Mouse (Mus musculus) heart, embryonic 12.5 days (tissue): ENCODE measurements at regions not wholly inside any gene's neighbourhood (a gene's known extent, or its start where the extent isn't known, plus 50 kb on each side); places are given as distances from the start of the nearest gene placed in this dataset.

Source experiments
- ATAC-seq: fragments of 200-750 bp; cut with Nextera tagmentation; 2 replicates; pipeline ENCODE4 v1.8.0; 2017; ENCODE audit warnings: moderate TSS enrichment, moderate library complexity; ENCODE audit not compliant: insufficient number of reproducible peaks, low FRiP score
- H3K27ac ChIP-seq: fragments of 300-500 bp; sonication (generic); 2 replicates; pipeline ENCODE4 v1.5.1; 2016; ENCODE audit warnings: mild to moderate bottlenecking, moderate library complexity; ENCODE audit not compliant: poor library complexity, severe bottlenecking
- H3K27me3 ChIP-seq: fragments of 300-500 bp; sonication (generic); replicated peaks from 2 replicates; pipeline ENCODE4 v1.6.1; 2016; ENCODE audit warnings: mild to moderate bottlenecking, moderate library complexity
- H3K36me3 ChIP-seq: fragments of 300-500 bp; sonication (generic); 2 replicates; pipeline ENCODE4 v1.6.1; 2016; ENCODE audit warnings: mild to moderate bottlenecking, moderate library complexity
- H3K4me1 ChIP-seq: fragments of 300-500 bp; sonication (generic); replicated peaks from 2 replicates; pipeline ENCODE4 v1.6.1; 2016; ENCODE audit warnings: mild to moderate bottlenecking
- H3K4me2 ChIP-seq: fragments of 300-500 bp; sonication (generic); 2 replicates; pipeline ENCODE4 v1.6.1; 2016; ENCODE audit warnings: mild to moderate bottlenecking, moderate library complexity
- H3K4me3 ChIP-seq: fragments of 300-500 bp; sonication (generic); 2 replicates; pipeline ENCODE4 v1.5.1; 2016; ENCODE audit warnings: mild to moderate bottlenecking
- H3K9ac ChIP-seq: fragments of 300-500 bp; sonication (generic); 2 replicates; pipeline ENCODE4 v1.6.1; 2016; ENCODE audit warnings: mild to moderate bottlenecking, moderate library complexity
- H3K9me3 ChIP-seq: fragments of 300-500 bp; sonication (generic); replicated peaks from 2 replicates; pipeline ENCODE4 v1.6.1; 2016; ENCODE audit warnings: mild to moderate bottlenecking, moderate library complexity
- WGBS: fragments of 180-500 bp; shearing (Covaris S2); methylation state at CpG from one replicate; pipeline ENCODE4 v1.1.7; 2016; 5-methylcytosine and 5-hydroxymethylcytosine counted together

DNA sequence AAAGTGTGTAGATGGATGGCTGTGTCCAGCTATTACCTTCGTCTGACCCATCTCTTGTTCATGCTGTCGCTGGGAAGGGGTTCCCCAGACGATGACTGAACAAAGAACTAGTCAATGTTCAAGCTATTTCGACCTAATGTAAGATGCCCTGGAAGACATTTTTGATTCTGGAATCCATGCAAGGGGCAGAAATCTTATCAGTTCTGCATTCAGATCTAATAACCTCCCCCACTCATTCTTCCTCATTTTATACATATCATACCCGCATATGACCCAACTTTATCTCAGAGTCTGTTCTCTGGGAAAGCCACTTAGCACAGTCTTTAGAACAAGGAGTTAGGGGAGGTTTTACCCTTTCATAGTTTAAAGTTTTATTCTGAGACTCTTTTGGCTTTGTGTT, 52.2 kb upstream of the 2310009B15Rik start:
- no peak overlapping the region for H3K9ac ChIP-seq
- H3K4me2 ChIP-seq: no peak overlapping the region
- 71% methylated on average over 5 of the region's 5 CpGs for WGBS
- H3K27me3 ChIP-seq: no peaks in the 10 kb centered on the region
- H3K4me1 ChIP-seq: peaks cover 25% of the 10 kb centered on the region
- ATAC-seq: no peak
- H3K36me3 ChIP-seq: no peaks in the 10 kb centered on the region
- H3K4me3 ChIP-seq: no peak overlapping the region
- no peak overlapping the region for H3K27ac ChIP-seq
- no peaks in the 10 kb centered on the region for H3K9me3 ChIP-seq

DNA sequence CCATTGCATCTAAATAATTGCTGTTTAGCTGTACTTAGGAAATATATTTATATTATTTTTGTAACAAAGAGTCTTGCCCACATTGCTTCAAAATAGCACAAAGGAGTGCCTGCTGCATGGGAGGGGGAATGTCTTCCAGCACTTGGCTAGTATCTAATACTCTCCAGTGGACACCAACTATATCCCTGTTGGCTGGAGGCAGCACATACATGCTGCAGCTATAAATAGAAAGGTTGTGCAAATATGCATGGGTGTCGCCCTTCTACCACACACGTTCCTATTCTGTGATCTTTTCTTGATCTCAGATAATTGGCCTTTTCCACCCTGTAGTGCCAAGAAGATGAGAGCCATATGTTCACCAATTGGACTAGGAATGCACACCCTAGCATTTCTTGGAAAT, 53.0 kb upstream of the 2310009B15Rik start:
- peaks cover 25% of the 10 kb centered on the region for H3K4me1 ChIP-seq
- WGBS: 24% methylated on average over 2 of the region's 2 CpGs
- H3K4me3 ChIP-seq: no peak overlapping the region
- no peak overlapping the region for H3K27ac ChIP-seq
- ATAC-seq: no peak
- no peak overlapping the region for H3K4me2 ChIP-seq
- H3K9ac ChIP-seq: no peak overlapping the region
- no peaks in the 10 kb centered on the region for H3K36me3 ChIP-seq
- no peaks in the 10 kb centered on the region for H3K27me3 ChIP-seq
- no peaks in the 10 kb centered on the region for H3K9me3 ChIP-seq

- peaks cover 15% of the 10 kb centered on the region for H3K4me1 ChIP-seq
- no peaks in the 10 kb centered on the region for H3K9me3 ChIP-seq
- ATAC-seq: no peak
- no peaks in the 10 kb centered on the region for H3K36me3 ChIP-seq
- H3K4me3 ChIP-seq: peak overlapping the region; percentile 28
- peak overlapping the region; percentile 63 for H3K4me2 ChIP-seq
- WGBS: 16% methylated on average over 8 of the region's 8 CpGs
- H3K27ac ChIP-seq: no peak overlapping the region
- no peaks in the 10 kb centered on the region for H3K27me3 ChIP-seq
- 0 out of 2 replicates have a peak overlapping the region, but pooled peaks have one; percentile 48 for H3K9ac ChIP-seq
These were observed 51.0 kb upstream of the Dennd1b start for GRCm38 (mm10) chr1:138912156-138912616.

DNA sequence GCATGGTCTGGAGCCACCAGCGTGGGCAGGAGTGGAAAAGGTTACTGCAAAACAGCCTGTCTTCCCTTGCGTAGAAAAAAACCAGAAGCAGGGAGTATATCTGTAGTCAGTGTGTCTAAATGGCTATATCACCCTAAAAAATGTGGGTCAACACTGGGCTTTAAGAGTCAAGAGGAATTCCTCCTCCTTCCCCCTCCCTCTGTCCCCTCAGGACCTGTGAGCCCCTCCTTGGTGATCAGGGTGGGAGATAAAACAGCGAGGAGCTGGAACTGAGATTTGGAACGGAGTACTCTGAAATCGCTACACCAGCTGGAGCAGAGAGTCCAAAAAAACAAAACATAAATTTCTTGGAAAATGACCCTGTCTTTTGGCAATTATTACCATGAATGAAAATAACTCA, 50.3 kb upstream of the Dennd1b start:
- WGBS: 43% methylated on average over 5 of the region's 5 CpGs
- no peak overlapping the region for H3K9ac ChIP-seq
- no peaks in the 10 kb centered on the region for H3K27me3 ChIP-seq
- H3K36me3 ChIP-seq: no peaks in the 10 kb centered on the region
- H3K4me3 ChIP-seq: no peak overlapping the region
- no peak overlapping the region for H3K27ac ChIP-seq
- peak overlapping the region; percentile 22 for H3K4me2 ChIP-seq
- no peaks in the 10 kb centered on the region for H3K9me3 ChIP-seq
- H3K4me1 ChIP-seq: peaks cover 15% of the 10 kb centered on the region
- ATAC-seq: no peak

DNA sequence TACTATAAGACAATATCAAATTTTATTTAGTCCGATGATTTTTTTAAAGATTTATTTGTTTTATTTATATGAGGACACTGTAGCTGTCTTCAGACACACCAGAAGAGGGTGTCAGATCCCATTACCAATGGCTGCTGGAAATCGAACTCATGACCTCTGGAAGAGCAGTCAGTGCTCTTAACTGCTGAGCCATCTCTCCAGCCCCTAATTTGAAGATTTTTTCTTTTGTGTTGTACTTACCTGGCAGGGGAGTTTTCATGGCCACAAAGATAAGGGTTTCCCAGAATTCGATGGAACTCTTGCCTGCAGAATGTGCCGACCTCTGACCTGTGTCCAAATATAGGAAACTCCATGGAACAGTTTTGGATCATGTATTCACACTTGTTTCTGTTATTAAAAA, 49.8 kb upstream of the Dennd1b start:
- WGBS: 76% methylated on average over 4 of the region's 4 CpGs
- no peak for ATAC-seq
- H3K4me3 ChIP-seq: no peak overlapping the region
- H3K4me2 ChIP-seq: no peak overlapping the region
- H3K27ac ChIP-seq: no peak overlapping the region
- H3K36me3 ChIP-seq: no peaks in the 10 kb centered on the region
- peaks cover 15% of the 10 kb centered on the region for H3K4me1 ChIP-seq
- H3K9ac ChIP-seq: no peak overlapping the region
- H3K9me3 ChIP-seq: no peaks in the 10 kb centered on the region
- H3K27me3 ChIP-seq: no peaks in the 10 kb centered on the region
